Mouse (Mus musculus) central nervous system, embryonic 11.5 days (tissue): ENCODE measurements around the gene E330034G19Rik. TPM values are rescaled to one million over a fixed set of nuclear protein-coding genes. Genes with fewer than 3 reads are reported as not detected.

Source experiments
- polyA plus RNA-seq: library from polyadenylated mRNA; depleted of rRNA; stranded (reverse); fragments of >200 nt; gene quantifications from 2 replicates; pipeline ENCODE4 v1.2.3, GENCODE M21; 2012; rRNA removed

E330034G19Rik gene
- polyA plus RNA-seq, result not detected in 2 replicates

GRCm38 (mm10) chr14:24292914-24293313 is at the start of gene E330034G19Rik:
TSS of gene E330034G19Rik (plus strand) at chr14:24293214.

GRCm38 (mm10) chr14:24245177-24246081 is 47.6 kb upstream of the E330034G19Rik start, which contains the start of gene Dlg5:
TSS of gene Dlg5 (minus strand) at chr14:24245920.

Other genes starting within 250 kb of the E330034G19Rik start
- gene Dlg5, start 47.3 kb upstream of the E330034G19Rik start, polyA plus RNA-seq, result 39.4 and 56.8 TPM in 2 replicates
- 16.7 and 20.4 TPM in 2 replicates for gene Polr3a, start 193.8 kb downstream of the E330034G19Rik start, polyA plus RNA-seq
- gene Rps24, start 193.9 kb downstream of the E330034G19Rik start, polyA plus RNA-seq, result 4,310 and 6,252 TPM in 2 replicates